Mouse (Mus musculus): ENCODE measurements around the gene Npdc1.
"Not testable (repeated sequence)": the region's sequence is repeated elsewhere in the genome, so short reads cannot be mapped to it uniquely, and the experiment has no call there.

The Npdc1 gene

DNA sequence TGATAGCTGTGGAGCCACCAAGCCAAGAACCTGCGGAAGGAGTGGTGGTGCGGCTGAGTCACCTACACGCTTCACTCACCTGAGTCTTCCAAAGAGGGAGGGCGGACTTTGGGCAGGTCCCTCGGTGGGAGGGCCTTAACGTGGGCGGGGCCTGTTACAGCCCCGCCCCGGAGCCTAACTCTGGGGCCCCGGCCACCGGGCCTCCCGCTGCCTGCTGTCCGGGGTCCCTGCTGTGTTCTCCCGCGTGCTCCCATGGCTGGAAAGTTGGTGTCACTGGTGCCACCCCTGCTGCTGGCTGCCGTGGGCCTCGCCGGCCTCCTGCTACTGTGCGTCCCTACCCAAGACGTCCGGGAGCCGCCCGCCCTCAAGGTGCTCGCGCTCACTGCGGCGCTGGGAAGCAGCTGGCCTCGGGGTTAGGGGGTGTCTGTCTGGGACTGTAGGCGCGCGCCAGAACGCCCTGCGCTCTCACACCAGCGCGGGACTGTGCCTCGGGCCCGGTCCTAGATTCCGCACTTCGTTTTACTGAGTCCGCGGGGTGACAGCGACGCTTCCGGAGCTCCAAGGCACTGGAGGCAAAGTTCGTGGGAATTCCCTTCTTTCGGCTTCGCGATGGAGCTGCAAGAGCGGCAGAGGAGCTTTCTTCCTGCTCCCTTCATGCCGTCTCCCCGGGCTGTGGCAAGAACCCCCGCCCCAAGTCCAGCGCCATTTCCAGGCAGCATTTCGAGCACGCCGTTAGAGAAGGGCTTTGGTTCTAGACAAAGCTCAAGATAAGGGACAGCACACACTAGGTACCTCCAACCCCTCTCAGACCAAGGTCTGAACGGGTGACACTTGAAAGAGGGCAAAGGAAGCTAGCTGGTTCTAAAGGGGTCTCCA, 3.2 kb upstream of the Npdc1 start, which contains the start of gene Entpd2:
TSS of gene Entpd2 (plus strand) at position 154 of the 876 bp plus-strand sequence.
- peak; percentile 66 for DNase-seq (ENCODE audit: low read depth, low spot score)

GRCm38 (mm10) chr2:25396597-25396983, 2.6 kb upstream of the Npdc1 start:
- DNase-seq (ENCODE audit: low read depth, low spot score): no peak

GRCm38 (mm10) chr2:25397010-25397409, 2.1 kb upstream of the Npdc1 start:
- no peak for DNase-seq (ENCODE audit: low read depth, low spot score)

- DNase-seq (ENCODE audit: low read depth, low spot score): no peak
Observed at GRCm38 (mm10) chr2:25398065-25398464, 1.1 kb upstream of the Npdc1 start.

GRCm38 (mm10) chr2:25400291-25400690, 1.1 kb downstream of the Npdc1 start:
- DNase-seq (ENCODE audit: low read depth, low spot score): no peak

GRCm38 (mm10) chr2:25400764-25401163, 1.6 kb downstream of the Npdc1 start:
- DNase-seq (ENCODE audit: low read depth, low spot score): peak; percentile 84

GRCm38 (mm10) chr2:25402377-25402971, 3.3 kb downstream of the Npdc1 start:
- peak; percentile 97 for DNase-seq (ENCODE audit: low read depth, low spot score)

DNA sequence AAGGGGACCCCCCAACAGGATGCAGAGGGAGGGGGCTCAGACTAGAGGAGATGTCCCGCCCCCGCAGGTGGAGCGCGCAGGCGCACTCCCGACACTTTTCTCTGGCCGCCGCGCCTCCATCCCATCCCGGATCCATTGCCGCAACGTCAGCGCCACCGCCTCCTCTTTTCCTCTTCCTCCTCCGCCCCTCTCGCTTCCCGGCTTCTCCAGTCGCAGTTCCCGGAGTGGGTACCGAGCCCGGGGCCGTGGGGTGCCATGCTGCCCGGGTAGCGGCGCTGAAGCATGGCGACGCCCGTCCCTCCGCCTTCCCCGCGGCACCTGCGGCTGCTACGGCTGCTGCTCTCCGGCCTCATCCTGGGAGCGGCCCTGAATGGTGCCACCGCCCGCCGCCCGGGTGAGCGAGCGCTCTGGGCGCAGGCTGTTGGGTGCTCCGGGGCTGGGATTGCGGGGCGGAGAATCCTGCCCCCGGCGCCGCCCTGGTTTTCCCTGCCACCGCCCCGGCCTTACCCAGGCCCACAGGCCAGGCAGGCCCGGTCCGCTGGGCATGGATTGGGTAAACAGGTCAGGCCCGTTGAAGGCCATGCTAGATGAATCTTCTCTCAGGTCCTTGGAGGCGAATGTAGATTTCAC, 3.9 kb downstream of the Npdc1 start:
- DNase-seq (ENCODE audit: low read depth, low spot score): peak; percentile 72

GRCm38 (mm10) chr2:25403994-25404393, 4.8 kb downstream of the Npdc1 start:
- no peak for DNase-seq (ENCODE audit: low read depth, low spot score)

- DNase-seq (ENCODE audit: low read depth, low spot score): no peak
Observed at GRCm38 (mm10) chr2:25408908-25409307, 9.8 kb downstream of the Npdc1 start.

GRCm38 (mm10) chr2:25413436-25413835, 14.3 kb downstream of the Npdc1 start:
- DNase-seq (ENCODE audit: low read depth, low spot score): not testable (repeated sequence)

- no peak for DNase-seq (ENCODE audit: low read depth, low spot score)
Observed at GRCm38 (mm10) chr2:25417426-25417825, 18.3 kb downstream of the Npdc1 start.

GRCm38 (mm10) chr2:25421896-25422295, 22.7 kb downstream of the Npdc1 start:
- DNase-seq (ENCODE audit: low read depth, low spot score): peak; percentile 91

DNA sequence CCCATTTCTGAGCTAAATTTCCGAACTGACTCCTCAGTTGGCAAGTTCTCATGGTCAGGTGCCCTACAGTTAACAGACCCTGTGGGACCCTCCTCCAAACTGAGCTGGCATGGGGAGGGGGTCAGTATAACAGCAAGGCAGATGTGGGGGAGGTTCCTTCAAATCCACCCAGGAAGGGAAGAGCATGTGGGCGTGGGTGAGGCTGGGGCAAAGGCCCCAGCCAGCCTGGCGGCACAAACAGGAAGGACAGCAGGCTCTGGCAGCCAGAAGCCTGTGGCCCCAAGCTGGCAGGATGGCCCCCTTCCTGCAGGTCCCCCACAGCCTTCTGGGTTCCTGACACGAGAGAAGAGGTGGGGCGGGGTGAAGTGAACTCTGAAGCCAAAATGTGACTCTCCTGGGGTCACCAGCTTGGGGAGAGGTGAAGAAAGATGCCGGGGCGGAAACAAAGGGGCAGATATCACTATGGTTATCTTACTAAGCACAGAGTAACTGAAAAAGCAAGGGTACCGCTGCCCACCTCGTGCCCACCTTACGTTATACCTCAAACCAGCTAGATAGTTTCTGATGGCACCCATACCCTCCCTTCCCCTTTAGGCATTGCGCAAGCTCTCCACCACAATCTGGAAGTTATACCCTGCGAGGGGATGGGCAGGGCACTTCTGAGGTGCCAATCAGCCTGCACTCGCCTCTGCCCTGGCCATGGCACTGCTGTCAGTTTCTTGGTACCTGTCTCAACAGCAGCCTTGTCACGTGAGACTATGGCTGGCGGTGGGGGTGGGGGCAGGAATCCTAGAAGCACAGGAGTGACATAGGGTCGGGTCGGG, 23.6 kb downstream of the Npdc1 start, which contains the start of gene Fut7:
TSS of gene Fut7 (plus strand) at position 681 of the 824 bp plus-strand sequence.
- no peak for DNase-seq (ENCODE audit: low read depth, low spot score)

- DNase-seq (ENCODE audit: low read depth, low spot score): no peak
Observed at GRCm38 (mm10) chr2:25423626-25424025, 24.5 kb downstream of the Npdc1 start.

DNA sequence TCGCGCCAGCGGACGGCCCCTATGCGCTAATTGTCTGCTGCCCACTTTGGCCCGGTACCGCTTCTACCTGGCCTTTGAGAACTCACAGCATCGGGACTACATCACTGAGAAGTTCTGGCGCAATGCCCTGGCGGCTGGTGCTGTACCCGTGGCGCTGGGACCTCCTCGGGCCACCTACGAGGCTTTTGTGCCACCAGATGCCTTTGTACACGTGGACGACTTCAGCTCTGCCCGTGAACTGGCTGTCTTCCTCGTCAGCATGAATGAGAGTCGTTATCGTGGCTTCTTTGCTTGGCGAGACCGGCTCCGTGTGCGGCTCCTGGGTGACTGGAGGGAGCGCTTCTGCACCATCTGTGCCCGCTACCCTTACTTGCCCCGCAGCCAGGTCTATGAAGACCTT, 26.3 kb downstream of the Npdc1 start:
- DNase-seq (ENCODE audit: low read depth, low spot score): peak; percentile 42

GRCm38 (mm10) chr2:25426721-25427191, 27.6 kb downstream of the Npdc1 start:
- DNase-seq (ENCODE audit: low read depth, low spot score): peak; percentile 89

DNA sequence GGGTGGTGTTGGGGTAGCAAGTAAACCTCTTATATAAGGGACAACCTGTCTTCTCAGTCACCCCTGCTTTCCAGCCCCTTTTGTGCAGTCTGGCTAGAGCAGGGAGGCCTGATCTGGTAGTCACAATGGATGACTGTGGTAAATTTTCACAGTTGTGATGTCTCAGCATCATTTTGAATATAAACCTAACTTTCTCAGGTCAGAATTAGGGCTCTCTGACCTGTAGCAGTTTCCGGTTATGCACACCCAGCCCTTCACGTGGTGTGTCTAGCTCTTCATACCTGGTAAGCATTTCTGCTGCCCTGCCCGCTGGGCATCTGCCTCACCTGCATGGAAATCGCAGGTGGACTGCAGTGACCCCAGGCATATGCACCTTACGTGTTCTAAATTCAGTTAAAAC, 28.1 kb downstream of the Npdc1 start:
- DNase-seq (ENCODE audit: low read depth, low spot score): no peak

DNA sequence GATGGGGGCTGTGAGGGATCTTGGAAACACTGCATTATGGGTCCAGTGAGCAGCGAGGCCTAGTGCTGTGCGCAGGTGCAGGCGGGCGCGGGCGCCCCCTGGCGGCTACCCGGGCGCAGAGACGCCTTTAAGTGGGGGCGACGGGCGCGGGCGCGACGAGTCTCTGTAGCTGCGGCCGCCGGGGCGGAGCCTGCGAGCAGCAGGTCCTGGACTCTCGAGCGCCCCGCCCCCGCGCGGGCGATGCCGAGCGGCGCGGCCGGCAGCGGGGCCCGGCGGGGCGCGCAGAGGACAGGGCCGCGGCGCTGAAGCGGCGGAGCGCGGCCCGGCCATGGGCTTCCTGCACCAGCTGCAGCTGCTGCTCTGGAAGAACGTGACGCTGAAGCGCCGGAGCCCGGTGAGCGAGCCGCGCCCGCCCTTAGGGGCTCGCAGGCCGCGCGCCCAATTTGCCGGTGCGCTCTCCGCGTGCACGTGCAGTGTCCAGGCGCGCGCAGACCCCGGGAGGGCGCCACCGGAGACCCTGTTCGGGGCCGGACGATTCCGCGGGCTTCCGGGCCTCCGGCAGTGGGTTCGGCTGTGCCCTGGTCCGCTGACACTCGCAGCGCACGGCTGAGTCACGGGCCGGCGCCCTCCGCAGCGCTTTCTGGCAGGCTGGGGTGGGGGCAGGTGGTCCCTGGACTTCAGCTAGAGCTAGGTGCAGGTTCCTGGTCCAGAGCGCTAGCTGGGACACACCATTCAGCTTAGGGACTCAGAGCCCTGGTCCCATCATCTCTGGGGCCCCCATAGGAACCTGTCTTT, 29.5 kb downstream of the Npdc1 start, which contains the start of gene Abca2:
TSS of gene Abca2 (plus strand) at position 262 of the 795 bp plus-strand sequence.
- DNase-seq (ENCODE audit: low read depth, low spot score): peak; percentile 98

DNA sequence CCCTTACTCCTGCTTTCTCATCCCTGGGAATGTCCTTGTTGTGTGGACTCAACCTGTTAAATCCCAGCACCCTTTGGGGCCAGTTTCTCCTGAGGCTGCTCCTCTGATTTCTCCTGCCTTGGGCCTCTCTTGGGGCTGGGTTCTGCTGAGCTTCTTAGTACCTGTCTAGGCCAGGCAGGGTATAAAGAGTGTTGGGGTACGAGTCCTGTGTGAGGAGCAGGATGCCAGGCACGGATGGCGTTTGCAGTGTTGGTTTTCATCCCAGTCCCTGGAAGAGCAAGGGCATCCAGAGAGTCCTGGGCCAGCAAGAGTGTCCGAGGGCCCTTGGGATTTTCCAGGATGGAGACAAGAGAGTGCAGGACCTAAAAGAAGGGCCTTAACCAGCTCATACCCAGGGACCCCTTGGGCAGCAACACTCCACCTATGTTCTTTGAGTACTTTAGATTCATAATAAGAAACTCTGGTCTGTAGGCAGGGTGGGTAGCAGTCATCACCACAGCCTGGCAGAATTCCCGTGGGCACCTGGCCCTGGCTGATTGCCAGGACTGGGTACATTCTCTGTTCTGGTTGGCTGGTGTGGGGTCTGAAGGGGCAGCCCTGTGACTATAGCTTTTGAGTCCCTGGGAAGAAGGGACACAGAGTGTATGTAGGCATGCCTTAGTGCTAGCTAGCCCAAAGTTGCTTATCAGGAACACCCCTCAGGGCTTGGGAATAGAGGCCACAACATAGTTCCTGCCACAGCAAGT, 30.5 kb downstream of the Npdc1 start:
- no peak for DNase-seq (ENCODE audit: low read depth, low spot score)
